Mouse (Mus musculus): ENCODE measurements around the gene Rps27a. TPM values are rescaled to one million over a fixed set of nuclear protein-coding genes. Genes with fewer than 3 reads are reported as not detected.

Rps27a gene
- polyA plus RNA-seq, 1 experiment from 2014 or later = 1,041 TPM

DNA sequence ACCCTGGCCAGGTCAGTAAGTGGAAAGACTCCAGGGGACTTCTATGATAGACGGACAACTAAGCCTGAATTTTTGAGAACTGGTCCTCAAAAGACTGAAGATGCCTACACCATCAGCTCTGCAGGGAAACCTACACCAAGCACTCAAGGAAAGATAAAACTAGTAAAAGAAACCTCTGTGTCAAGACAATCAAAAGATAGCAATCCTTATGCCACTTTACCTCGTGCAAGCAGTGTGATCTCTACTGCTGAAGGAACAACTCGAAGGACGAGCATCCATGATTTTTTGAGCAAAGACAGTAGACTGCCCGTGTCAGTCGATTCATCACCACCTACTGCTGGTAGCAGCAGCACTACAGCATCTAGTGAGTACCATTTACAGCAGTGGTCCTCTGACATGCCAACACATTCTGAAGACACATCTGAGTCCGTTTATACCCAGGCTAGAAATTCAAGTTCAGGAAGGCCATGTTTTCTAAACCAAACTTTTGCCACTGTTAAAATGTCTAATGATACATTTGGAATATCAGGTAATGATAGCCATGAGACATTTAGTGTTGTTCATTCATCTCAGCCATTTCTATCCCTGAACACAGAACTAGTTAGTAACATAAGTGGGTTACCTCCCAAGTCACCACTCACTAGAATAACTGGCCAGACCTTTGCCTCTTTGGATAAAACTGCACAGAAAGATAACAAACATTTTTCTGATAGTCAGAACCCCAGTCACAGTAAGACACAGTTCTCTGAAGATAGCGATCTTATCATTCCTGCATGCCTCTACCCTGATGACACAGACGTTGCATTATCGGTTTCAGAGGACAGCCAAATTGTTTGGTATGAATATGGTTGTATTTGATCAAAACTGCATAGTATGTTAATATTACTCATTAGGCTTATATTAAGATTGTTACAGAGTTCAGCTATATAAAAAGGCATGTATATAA is 43.7 kb downstream of the Rps27a start:
- H3K27ac ChIP-seq (replicated peaks) = no peak overlapping the region
- no peaks in the 10 kb centered on the region for H3K27me3 ChIP-seq (ENCODE audit: low read depth, poor library complexity, severe bottlenecking)
- WGBS = 94% methylated on average over 10 of the region's 10 CpGs
- no peak for DNase-seq (ENCODE audit: low spot score)
- no peak overlapping the region for H3K4me3 ChIP-seq
- no peaks in the 10 kb centered on the region for H3K4me1 ChIP-seq
- H3K36me3 ChIP-seq = peaks cover 70% of the 10 kb centered on the region
- no peaks in the 10 kb centered on the region for H3K9me3 ChIP-seq (replicated peaks)

DNA sequence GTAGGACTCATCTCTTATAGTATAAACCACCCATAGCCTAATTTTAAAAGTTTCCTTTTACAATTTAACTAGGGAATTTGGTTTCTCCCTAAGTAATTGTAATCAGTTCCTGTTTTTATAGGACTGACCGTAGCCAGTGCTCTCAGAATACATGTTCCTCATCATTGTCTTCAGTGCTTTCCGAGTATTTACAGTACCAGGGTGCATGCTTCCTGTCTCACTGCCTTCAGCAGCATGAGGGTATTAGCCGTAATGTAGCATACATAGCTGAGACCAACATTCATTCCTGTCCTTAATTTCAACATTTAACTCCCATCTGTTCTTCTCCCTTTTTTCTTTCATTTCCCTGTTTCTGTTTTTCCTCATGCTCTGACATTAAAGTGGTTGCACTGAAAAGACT is 50.9 kb downstream of the Rps27a start:
- H3K36me3 ChIP-seq = peaks cover 81% of the 10 kb centered on the region
- no peak overlapping the region for H3K27ac ChIP-seq (replicated peaks)
- 90% methylated on average over 3 of the region's 3 CpGs for WGBS
- H3K4me3 ChIP-seq = no peak overlapping the region
- DNase-seq (ENCODE audit: low spot score) = no peak
- H3K9me3 ChIP-seq (replicated peaks) = no peaks in the 10 kb centered on the region
- no peaks in the 10 kb centered on the region for H3K27me3 ChIP-seq (ENCODE audit: low read depth, poor library complexity, severe bottlenecking)
- H3K4me1 ChIP-seq = no peaks in the 10 kb centered on the region

Other genes with a start within 250 kb of the Rps27a start
- 35.9 and 43.2 TPM in 2 replicates for gene Ccdc88a, start 174.5 kb downstream of the Rps27a start, polyA plus RNA-seq (2016; fragmentation: Nextera tagmentation; extraction: Ambion mirVana)
- gene Prorsd1, start 33.1 kb downstream of the Rps27a start, polyA plus RNA-seq (2016; fragmentation: Nextera tagmentation; extraction: Ambion mirVana) = 19.6 and 19.8 TPM in 2 replicates
- gene Mtif2, start 21.7 kb downstream of the Rps27a start, polyA plus RNA-seq (2016; fragmentation: Nextera tagmentation; extraction: Ambion mirVana) = 46.6 and 56.7 TPM in 2 replicates
- 0.12 and 0.47 TPM in 2 replicates for gene Clhc1, start 159 bp downstream of the Rps27a start, polyA plus RNA-seq (2016; fragmentation: Nextera tagmentation; extraction: Ambion mirVana)
- gene Rtn4, start 144.8 kb upstream of the Rps27a start, polyA plus RNA-seq (2016; fragmentation: Nextera tagmentation; extraction: Ambion mirVana) = 65.8 and 71.1 TPM in 2 replicates

All from midbrain, embryonic 10.5 days (tissue).